Mouse (Mus musculus): ENCODE data around the gene Rad1.

- no peak for TF ChIP-seq POLR2A (IDR thresholded peaks at IDR 0.05; ENCODE audit: control insufficient read depth, extremely low read depth, insufficient read depth, low read length, poor library complexity)
- no peak for TF ChIP-seq CTCF (IDR thresholded peaks at IDR 0.05; ENCODE audit: borderline replicate concordance, control insufficient read depth, extremely low read depth, insufficient read depth, low read length, poor library complexity)
Observed at GRCm38 (mm10) chr15:10540271-10541088, 54.7 kb downstream of the Rad1 start.

All from thymus, adult 2 months (tissue).